Mouse (Mus musculus) limb, embryonic 12.5 days (tissue): Measurements from ENCODE around the gene Rad51. TPM values are rescaled to one million over a fixed set of nuclear protein-coding genes. Genes with fewer than 3 reads are reported as not detected.

Source experiments
- ATAC-seq: fragments of 200-750 bp; cut with Nextera tagmentation; 2 replicates; pipeline ENCODE4 v1.8.0; 2017; ENCODE audit warnings: low read depth, moderate TSS enrichment; ENCODE audit not compliant: insufficient number of reproducible peaks, insufficient read depth, low FRiP score, low TSS enrichment
- H3K27ac ChIP-seq: fragments of 300-500 bp; sonication (generic); 2 replicates; pipeline ENCODE4 v1.5.1; 2016; ENCODE audit warnings: mild to moderate bottlenecking, moderate library complexity
- H3K27me3 ChIP-seq: fragments of 300-500 bp; sonication (generic); 2 replicates; pipeline ENCODE4 v1.6.1; 2016; ENCODE audit warnings: mild to moderate bottlenecking, moderate library complexity
- H3K36me3 ChIP-seq: fragments of 300-500 bp; sonication (generic); 2 replicates; pipeline ENCODE4 v1.6.1; 2016; ENCODE audit warnings: mild to moderate bottlenecking, moderate library complexity
- H3K4me1 ChIP-seq: fragments of 300-500 bp; sonication (generic); replicated peaks from 2 replicates; pipeline ENCODE4 v1.6.1; 2016
- H3K4me2 ChIP-seq: fragments of 300-500 bp; sonication (generic); 2 replicates; pipeline ENCODE4 v1.6.1; 2016; ENCODE audit warnings: mild to moderate bottlenecking, moderate library complexity
- H3K4me3 ChIP-seq: fragments of 300-500 bp; sonication (generic); replicated peaks from 2 replicates; pipeline ENCODE4 v1.5.1; 2016; ENCODE audit warnings: mild to moderate bottlenecking
- H3K9ac ChIP-seq: fragments of 300-500 bp; sonication (generic); replicated peaks from 2 replicates; pipeline ENCODE4 v1.6.1; 2016; ENCODE audit warnings: mild to moderate bottlenecking, moderate library complexity
- H3K9me3 ChIP-seq: fragments of 300-500 bp; sonication (generic); 2 replicates; pipeline ENCODE4 v1.6.1; 2016; ENCODE audit warnings: mild to moderate bottlenecking, moderate library complexity
- WGBS: fragments of 180-500 bp; shearing (Covaris S2); methylation state at CpG from one replicate; pipeline ENCODE4 v1.1.7; 2016; 5-methylcytosine and 5-hydroxymethylcytosine counted together
- polyA plus RNA-seq: library from polyadenylated mRNA; unstranded; fragments of >200 nt; fragmentation: Nextera tagmentation; extraction: Ambion mirVana; gene quantifications from 2 replicates; pipeline ENCODE4 v1.2.1, GENCODE M21; 2016

The Rad51 gene
- polyA plus RNA-seq, 1 experiment from 2014 or later: 64.0 TPM

DNA sequence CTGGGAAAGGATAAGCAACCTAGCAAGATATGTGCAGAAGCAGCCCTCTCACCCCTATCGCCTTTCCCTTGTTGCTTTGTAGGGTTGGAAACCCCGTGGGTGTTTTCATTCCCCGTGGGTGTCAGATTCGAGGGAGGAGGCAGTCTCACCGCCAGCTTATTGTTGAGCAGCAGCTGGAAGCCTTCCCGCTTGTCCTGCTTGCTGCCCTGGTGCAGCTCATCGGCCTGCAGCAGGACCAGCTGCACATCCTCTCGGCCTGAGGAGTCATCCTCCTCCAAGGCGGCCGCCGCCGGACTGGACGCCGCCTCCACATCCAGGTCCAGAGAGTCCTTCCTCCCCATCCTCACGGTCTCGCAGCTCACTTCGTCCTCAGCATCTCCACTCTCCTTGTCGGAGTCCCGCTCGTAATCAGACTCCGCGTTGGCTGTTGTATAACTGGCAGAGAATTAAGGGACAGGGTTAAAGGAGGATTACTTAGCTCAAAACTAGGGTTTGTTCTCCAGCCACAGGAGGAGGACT lies 34.6 kb downstream of the Rad51 start:
- no peak overlapping the region for H3K4me3 ChIP-seq

DNA sequence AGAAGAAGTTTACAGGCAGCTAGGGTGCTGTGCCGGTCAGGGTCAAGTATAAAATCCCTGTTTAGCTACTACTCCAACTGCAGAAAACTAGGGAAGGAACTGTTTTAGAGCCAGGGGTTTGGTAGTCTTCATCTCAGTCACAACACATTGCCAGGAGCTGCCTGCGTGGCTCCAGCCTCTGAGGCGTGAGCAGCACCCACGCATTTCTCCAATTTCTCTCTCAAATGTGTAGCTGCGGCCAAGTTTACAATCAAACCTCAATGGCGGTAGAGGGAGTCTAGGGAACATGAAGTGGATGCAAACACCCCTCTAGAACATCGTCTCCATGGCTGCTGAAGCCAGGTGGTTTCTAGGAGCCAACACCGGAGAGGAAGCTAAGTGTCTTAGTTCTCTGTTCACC lies 35.2 kb downstream of the Rad51 start:
- no peak overlapping the region for H3K4me3 ChIP-seq
- peaks cover 91% of the 10 kb centered on the region for H3K36me3 ChIP-seq
- no peaks in the 10 kb centered on the region for H3K27me3 ChIP-seq
- 90% methylated on average over 8 of the region's 8 CpGs for WGBS
- H3K4me1 ChIP-seq: no peaks in the 10 kb centered on the region
- no peak for ATAC-seq
- peaks cover 5% of the 10 kb centered on the region; the same call in 1 of the 2 replicates for H3K9me3 ChIP-seq
- H3K9ac ChIP-seq: no peak overlapping the region
- H3K4me2 ChIP-seq: no peak overlapping the region
- H3K27ac ChIP-seq: no peak overlapping the region

More for the DNA sequence above, 34.6 kb downstream of the Rad51 start:
- peaks cover 5% of the 10 kb centered on the region; the same call in 1 of the 2 replicates for H3K9me3 ChIP-seq
- no peak overlapping the region for H3K27ac ChIP-seq
- H3K27me3 ChIP-seq: no peaks in the 10 kb centered on the region
- no peak for ATAC-seq
- H3K4me2 ChIP-seq: no peak overlapping the region
- no peak overlapping the region for H3K9ac ChIP-seq
- H3K36me3 ChIP-seq: peaks cover 91% of the 10 kb centered on the region
- H3K4me1 ChIP-seq: no peaks in the 10 kb centered on the region
- WGBS: 86% methylated on average over 22 of the region's 22 CpGs

DNA sequence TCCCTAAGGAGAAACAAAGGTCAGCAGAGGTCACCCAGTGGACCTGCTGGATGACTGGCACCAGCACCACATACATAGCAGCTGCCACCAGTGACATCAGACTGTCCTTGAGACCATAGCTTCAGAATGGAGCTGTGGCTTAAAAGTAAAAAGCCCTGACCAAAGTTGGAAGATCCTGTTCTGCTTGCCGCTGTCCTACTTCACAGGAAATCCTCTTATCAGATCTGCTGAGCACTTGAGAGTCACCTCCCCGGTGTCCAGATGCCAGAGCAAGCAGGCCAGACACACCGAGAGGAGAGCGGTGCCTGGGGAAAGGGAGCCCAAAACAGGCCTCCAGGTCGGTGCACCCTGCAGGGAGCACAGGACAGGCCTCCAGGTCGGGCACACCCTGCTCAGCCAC lies 39.7 kb downstream of the Rad51 start:
- H3K4me1 ChIP-seq: peaks cover 11% of the 10 kb centered on the region
- H3K9ac ChIP-seq: no peak overlapping the region
- no peak for ATAC-seq
- no peaks in the 10 kb centered on the region for H3K9me3 ChIP-seq
- H3K4me2 ChIP-seq: no peak overlapping the region
- no peaks in the 10 kb centered on the region for H3K27me3 ChIP-seq
- peaks cover 71% of the 10 kb centered on the region for H3K36me3 ChIP-seq
- no peak overlapping the region for H3K4me3 ChIP-seq
- no peak overlapping the region for H3K27ac ChIP-seq
- WGBS: 89% methylated on average over 6 of the region's 6 CpGs

DNA sequence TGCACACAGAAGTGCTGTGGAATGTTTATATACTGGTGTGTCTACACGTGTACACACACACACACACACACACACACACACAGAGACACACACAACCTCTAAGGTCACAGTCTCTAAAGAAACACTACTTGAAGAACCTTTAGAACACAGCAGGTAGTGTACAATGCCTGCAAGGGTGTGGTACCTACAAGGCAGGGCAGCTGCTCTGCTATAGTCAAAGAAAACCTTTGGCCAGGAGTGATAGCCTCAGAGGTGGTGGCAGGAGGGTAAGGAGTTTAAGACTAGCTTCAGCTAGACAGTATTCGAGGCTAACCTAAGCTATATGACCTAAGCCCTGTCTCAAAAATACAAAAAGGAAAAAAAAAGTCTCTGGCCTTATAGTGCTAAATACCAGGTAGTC lies 42.1 kb downstream of the Rad51 start:
- H3K36me3 ChIP-seq: peaks cover 47% of the 10 kb centered on the region
- no peak overlapping the region for H3K4me2 ChIP-seq
- ATAC-seq: no peak
- no peaks in the 10 kb centered on the region for H3K27me3 ChIP-seq
- peaks cover 15% of the 10 kb centered on the region for H3K4me1 ChIP-seq
- WGBS: 80% methylated on average over 2 of the region's 2 CpGs
- no peak overlapping the region for H3K9ac ChIP-seq
- H3K27ac ChIP-seq: no peak overlapping the region
- no peaks in the 10 kb centered on the region for H3K9me3 ChIP-seq
- H3K4me3 ChIP-seq: no peak overlapping the region

DNA sequence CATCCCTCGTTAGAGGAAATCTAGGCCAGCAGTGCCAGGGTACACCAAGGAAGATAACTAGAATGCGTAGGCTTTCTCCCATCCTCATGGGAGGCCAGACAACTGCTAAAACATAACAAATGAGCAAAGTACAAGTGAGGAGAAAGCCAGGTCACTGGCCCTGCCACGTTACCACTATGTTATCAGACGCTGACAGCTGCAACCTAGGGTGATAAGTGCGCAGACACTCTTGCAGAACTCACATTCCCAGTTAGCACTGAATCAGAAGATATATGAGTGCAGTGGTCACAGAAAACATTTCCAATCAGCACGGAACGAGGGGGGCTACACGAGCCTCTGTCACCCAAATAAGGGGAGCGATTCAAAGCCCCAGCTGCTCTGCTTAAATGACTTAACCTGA lies 42.8 kb downstream of the Rad51 start:
- H3K9ac ChIP-seq: no peak overlapping the region
- 85% methylated on average over 9 of the region's 9 CpGs for WGBS
- peak overlapping the region; percentile 99 for H3K4me3 ChIP-seq

DNA sequence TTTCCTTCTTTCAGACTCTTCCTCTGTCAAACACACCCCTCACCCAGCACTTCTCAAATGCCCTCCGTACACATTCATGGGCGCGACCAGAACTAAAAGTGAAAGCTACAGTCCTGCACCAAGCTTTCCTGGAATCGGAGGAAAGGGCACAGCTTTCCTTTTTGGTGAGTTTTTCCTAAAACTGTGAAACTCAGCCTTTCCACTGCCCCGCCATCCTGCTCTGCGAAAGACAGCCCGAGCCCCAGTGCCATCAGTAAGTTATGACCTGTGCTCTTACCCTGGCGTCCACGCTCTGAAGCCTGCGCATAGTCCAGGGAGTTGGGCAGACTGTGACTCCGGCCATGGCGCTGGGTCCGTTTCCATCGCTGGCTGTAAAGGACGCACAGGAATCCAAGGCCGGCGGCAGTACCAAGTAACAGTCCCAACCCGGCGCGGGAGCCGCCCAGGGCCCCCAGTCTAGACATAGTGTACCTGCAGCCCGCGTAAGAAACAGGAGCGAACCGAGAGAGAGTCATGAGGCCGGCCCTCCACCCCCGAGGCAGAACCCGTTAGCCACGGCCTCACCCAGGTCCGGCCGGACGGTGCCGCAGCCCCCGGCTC lies 43.6 kb downstream of the Rad51 start:
- Histone ChIP-seq H3K4me1 (peaks cover 15% of the 10 kb centered on the region), H3K36me3 (peaks cover 32% of the 10 kb centered on the region), H3K4me2 (peak overlapping the region; percentile 92), H3K4me3 (peak overlapping the region; percentile 99), H3K9ac (peak overlapping the region; percentile 92), H3K9me3 (no peaks in the 10 kb centered on the region), H3K27ac (peak overlapping the region; percentile 46), H3K27me3 (no peaks in the 10 kb centered on the region)
- ATAC-seq: peak; percentile 11
- 6% methylated on average over 34 of the region's 34 CpGs for WGBS

More for the DNA sequence above, 42.8 kb downstream of the Rad51 start:
- no peak overlapping the region for H3K27ac ChIP-seq
- no peak for ATAC-seq
- peaks cover 15% of the 10 kb centered on the region for H3K4me1 ChIP-seq
- peaks cover 40% of the 10 kb centered on the region for H3K36me3 ChIP-seq
- H3K27me3 ChIP-seq: no peaks in the 10 kb centered on the region
- H3K4me2 ChIP-seq: peak overlapping the region; percentile 92
- no peaks in the 10 kb centered on the region for H3K9me3 ChIP-seq

DNA sequence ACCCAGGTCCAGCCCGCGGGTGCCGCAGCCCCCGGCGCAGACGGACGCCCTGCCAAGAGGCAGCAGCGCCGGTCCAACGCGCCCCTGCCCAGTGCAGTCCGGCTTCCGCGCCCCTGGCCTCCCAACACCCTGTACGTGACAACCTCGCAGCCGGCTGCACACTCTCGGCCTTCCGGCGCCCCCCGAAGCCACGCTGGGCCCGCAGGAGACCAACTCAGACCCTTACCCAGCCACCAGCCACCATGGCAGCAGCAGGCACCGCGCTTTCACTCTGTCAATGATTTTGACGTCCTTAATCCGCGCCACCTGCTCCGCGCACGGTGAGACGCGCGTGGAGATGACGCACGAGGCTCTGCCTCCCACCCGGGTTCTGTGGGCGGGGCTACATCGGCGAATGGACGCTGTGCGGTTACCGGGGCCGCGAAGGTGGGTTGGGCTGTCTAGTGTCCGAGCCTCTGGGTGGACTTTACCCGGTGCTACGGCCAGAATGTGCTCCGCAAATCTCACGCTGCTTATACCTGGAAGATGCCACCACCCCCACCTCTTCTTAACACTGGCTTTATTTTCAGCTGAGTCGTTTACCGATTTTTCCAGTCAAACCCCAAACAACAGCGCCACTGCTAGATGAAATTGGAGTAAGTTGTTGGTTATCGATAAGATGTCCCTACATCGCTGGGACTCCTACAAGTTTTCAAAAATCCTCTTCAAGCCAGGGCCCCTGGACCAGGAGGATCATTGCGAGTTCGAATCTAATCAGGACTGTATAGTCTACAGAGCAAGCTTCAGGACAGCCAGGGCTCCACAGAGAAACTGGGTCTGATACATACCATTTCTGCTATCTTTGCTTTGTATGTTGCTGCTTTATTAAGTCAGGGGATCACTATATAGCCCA lies 44.3 kb downstream of the Rad51 start, which contains the start of gene Rmdn3:
Rmdn3 (minus strand) TSS at position 354 of the 892 bp plus-strand sequence.
- Histone ChIP-seq H3K4me2 (peak within 1 kb of the TSS; percentile 92), H3K9ac (peak within 1 kb of the TSS; percentile 92), H3K27ac (peak within 1 kb of the TSS; percentile 46), H3K4me3 (peak within 1 kb of the TSS; percentile 99), H3K9me3 (no peaks in the 10 kb centered on the region), H3K27me3 (no peaks in the 10 kb centered on the region), H3K4me1 (peaks cover 15% of the 10 kb centered on the region), H3K36me3 (peaks cover 24% of the 10 kb centered on the region)
- ATAC-seq: peak; percentile 83
- 1% methylated on average over 57 of the region's 57 CpGs for WGBS

DNA sequence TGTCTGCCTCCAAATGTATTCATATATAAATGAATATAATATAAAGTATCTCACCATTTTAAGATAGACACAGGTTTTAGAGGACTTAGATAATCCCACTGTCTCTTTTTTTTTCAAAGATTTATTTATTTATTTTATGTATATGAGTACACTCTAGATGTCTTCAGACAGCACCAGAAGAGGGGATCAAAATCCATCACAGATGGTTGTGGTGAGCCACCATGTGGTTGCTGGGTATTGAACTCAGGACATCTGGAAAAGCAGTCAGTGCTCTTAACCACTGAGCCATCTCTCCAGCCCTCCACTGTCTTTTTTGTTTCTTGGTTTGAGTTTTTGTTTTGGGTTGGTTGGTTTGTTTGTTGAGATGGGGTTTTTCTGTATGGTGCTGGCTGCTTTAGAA lies 45.2 kb downstream of the Rad51 start:
- no peaks in the 10 kb centered on the region for H3K27me3 ChIP-seq
- peaks cover 15% of the 10 kb centered on the region for H3K36me3 ChIP-seq
- no peaks in the 10 kb centered on the region for H3K9me3 ChIP-seq
- H3K4me3 ChIP-seq: no peak overlapping the region; the same call in 1 of the 2 replicates
- H3K4me1 ChIP-seq: peaks cover 15% of the 10 kb centered on the region
- no peak for ATAC-seq
- H3K27ac ChIP-seq: no peak overlapping the region
- H3K9ac ChIP-seq: no peak overlapping the region
- no peak overlapping the region for H3K4me2 ChIP-seq

DNA sequence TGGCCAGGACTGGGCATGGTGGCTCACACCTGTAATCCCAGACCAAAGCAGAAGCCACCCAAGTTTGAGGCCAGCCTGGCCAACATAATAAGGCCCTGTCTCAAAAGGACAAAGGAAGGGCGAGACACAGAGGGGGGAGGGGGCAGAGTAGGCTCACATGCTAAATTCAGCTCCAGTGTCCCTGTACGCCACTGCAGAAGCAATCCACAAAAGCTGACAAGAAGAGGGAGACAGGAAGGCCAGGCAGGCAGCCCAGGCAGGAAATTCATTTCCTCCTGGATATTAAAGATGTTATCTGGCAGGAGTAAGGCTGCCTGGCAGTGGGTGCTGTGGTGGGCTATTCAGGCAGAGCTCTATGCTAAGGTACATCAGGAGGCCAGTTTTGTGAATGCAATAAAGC lies 48.7 kb downstream of the Rad51 start:
- WGBS: 46% methylated on average over 2 of the region's 2 CpGs
- no peaks in the 10 kb centered on the region for H3K9me3 ChIP-seq
- peaks cover 23% of the 10 kb centered on the region for H3K27me3 ChIP-seq
- peaks cover 5% of the 10 kb centered on the region; the same call in 1 of the 2 replicates for H3K4me1 ChIP-seq
- H3K27ac ChIP-seq: no peak overlapping the region
- no peak overlapping the region for H3K9ac ChIP-seq
- no peak overlapping the region for H3K4me3 ChIP-seq
- no peaks in the 10 kb centered on the region for H3K36me3 ChIP-seq
- no peak overlapping the region for H3K4me2 ChIP-seq
- ATAC-seq: no peak

DNA sequence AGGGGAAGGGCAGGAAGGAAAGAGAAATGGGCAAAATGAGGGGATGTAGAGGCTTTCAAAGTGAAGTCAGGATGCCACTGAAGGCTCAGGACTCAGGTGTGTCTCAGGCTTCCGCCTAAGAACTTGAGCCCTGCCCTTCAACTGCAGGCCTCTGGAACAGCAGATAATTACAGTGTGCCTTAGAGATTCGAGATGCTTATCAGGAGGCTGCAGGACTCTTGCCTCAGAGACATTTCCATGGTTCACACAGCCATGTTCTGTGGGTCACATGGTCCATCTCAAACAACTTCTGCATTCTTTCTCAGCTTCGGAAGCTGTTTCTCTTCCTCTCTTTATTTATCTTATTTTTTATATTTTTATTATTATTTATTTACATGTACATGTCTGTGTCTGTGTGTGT lies 50.5 kb downstream of the Rad51 start:
- Histone ChIP-seq H3K4me1 (peaks cover 17% of the 10 kb centered on the region), H3K9me3 (no peaks in the 10 kb centered on the region), H3K27me3 (peaks cover 42% of the 10 kb centered on the region), H3K4me3 (no peak overlapping the region), H3K36me3 (no peaks in the 10 kb centered on the region), H3K27ac (no peak overlapping the region), H3K4me2 (no peak overlapping the region), H3K9ac (no peak overlapping the region)
- 60% methylated on average over 3 of the region's 3 CpGs for WGBS
- ATAC-seq: no peak

DNA sequence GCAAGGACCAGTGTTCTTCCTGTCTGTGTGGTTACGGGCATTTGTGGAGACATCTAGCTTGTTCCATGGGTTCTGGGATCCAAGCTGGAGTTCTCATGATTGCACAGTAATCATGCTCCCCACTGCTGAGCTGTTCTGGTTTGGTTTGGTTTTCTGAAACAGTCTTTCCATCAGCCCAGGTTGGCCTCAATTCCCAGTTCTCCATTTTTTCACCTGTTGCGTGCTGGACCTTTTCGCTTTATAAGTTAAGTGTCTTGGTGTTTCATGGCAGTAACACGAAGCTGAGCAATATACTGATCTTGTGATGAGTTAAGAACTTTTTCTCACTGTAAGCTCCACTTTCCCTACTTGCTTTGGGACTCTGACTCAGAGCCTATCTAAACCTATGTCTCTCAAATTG lies 51.4 kb downstream of the Rad51 start:
- peaks cover 49% of the 10 kb centered on the region for H3K27me3 ChIP-seq
- no peaks in the 10 kb centered on the region for H3K9me3 ChIP-seq
- H3K36me3 ChIP-seq: no peaks in the 10 kb centered on the region
- no peak for ATAC-seq
- H3K4me2 ChIP-seq: no peak overlapping the region
- H3K27ac ChIP-seq: no peak overlapping the region
- H3K4me1 ChIP-seq: peaks cover 17% of the 10 kb centered on the region
- 83% methylated on average over 4 of the region's 4 CpGs for WGBS
- H3K4me3 ChIP-seq: no peak overlapping the region
- no peak overlapping the region for H3K9ac ChIP-seq
